Mouse (Mus musculus) small intestine, adult 2 months (tissue): Measurements from ENCODE around the gene Appbp2. TPM values are rescaled to one million over a fixed set of nuclear protein-coding genes. Genes with fewer than 3 reads are reported as not detected.
"Not testable (repeated sequence)": the region's sequence is repeated elsewhere in the genome, so short reads cannot be mapped to it uniquely, and the experiment has no call there.

Source experiments
- H3K27ac ChIP-seq: fragments of 200-500 bp; 2 replicates; pipeline ENCODE4 v1.5.1; 2012; ENCODE audit warnings: low read depth, low read length, control low read depth, inconsistent platforms; ENCODE audit not compliant: insufficient read depth
- H3K27me3 ChIP-seq: fragments of 200-500 bp; 2 replicates; pipeline ENCODE4 v1.6.1; 2012; ENCODE audit warnings: mild to moderate bottlenecking, moderate library complexity, low read length, inconsistent platforms; ENCODE audit not compliant: control insufficient read depth, insufficient read depth
- H3K36me3 ChIP-seq: fragments of 200-500 bp; 2 replicates; pipeline ENCODE4 v1.6.1; 2012; ENCODE audit warnings: mild to moderate bottlenecking, low read length, control low read depth, inconsistent platforms; ENCODE audit not compliant: control insufficient read depth, insufficient read depth
- H3K4me1 ChIP-seq: fragments of 200-500 bp; 2 replicates; pipeline ENCODE4 v1.6.1; 2012; ENCODE audit warnings: low read length, inconsistent platforms, mixed read lengths; ENCODE audit not compliant: control insufficient read depth, insufficient read depth, insufficient read length
- H3K4me3 ChIP-seq: fragments of 200-500 bp; 2 replicates; pipeline ENCODE4 v1.5.1; 2012; ENCODE audit warnings: low read depth, mild to moderate bottlenecking, control low read depth, inconsistent platforms, low read length, moderate library complexity
- CTCF ChIP-seq: fragments of 200-500 bp; IDR thresholded peaks from 2 replicates; pipeline ENCODE4 v1.5.1; 2012; ENCODE audit warnings: low read depth, mild to moderate bottlenecking, control low read depth, inconsistent platforms, low read length, moderate library complexity, mixed read lengths; ENCODE audit not compliant: insufficient replicate concordance, insufficient read length; ENCODE audit errors: extremely low read depth
- POLR2A ChIP-seq: fragments of 200-500 bp; IDR thresholded peaks from 2 replicates; pipeline ENCODE4 v1.6.1; 2012; ENCODE audit warnings: low read depth, mild to moderate bottlenecking, control low read depth, inconsistent platforms, low read length, moderate library complexity
- WGBS: fragments of 180-500 bp; shearing (Covaris S2); methylation state at CpG from one replicate; pipeline ENCODE4 v1.1.7; 2018; 5-methylcytosine and 5-hydroxymethylcytosine counted together
- polyA plus RNA-seq: library from polyadenylated mRNA; depleted of rRNA; stranded (reverse); fragments of >200 nt; gene quantifications from 2 replicates; pipeline ENCODE4 v1.2.3, GENCODE M21; 2012; rRNA removed

Appbp2 gene
- polyA plus RNA-seq, 1 experiment = 4.7 TPM

DNA sequence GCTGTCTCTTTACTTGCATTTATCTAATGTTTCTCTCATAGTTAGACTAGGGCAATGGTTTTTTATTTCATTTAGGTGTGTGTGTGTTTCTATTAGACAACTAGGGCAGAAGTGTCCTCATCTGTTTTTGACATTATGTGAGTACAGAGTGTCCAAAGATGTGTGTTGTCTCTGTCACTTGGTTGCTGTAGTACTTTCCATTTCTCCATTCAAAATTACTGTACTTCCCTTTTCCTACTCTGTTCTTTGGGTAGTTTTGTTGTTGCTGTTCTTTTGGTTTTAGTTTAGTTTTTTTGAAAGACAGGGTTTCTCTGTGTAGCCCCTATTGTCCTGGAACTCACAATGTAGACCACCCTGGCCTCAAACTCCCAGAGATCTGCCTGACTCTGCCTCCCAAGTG is 70.6 kb downstream of the Appbp2 start:
- Histone ChIP-seq H3K4me1 (no peaks in the 10 kb centered on the region), H3K4me3 (no peak overlapping the region), H3K36me3 (no peaks in the 10 kb centered on the region), H3K27ac (no peak overlapping the region), H3K27me3 (peaks cover 3% of the 10 kb centered on the region; the same call in 1 of the 2 replicates)
- no peak for TF ChIP-seq CTCF
- no peak for TF ChIP-seq POLR2A

DNA sequence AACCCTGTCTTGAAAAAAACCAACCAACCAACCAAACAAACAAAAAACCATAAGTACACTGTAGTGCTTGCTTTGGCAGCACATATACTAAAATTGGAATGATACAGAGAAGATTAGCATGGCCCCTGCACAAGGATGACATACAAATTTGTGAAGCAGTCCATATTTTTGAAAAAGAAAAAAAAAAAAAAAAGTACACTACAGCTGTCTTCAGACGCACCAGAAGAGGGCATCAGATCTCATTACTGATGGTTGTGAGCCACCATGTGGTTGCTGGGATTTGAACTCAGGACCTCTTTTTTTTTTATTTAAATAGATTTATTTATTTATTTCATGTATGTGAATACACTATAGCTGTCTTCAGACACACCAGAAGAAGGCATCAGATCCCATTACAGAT is 71.9 kb downstream of the Appbp2 start:
- 58% methylated on average over 1 of the region's 1 CpGs for WGBS
- H3K27ac ChIP-seq, H3K27me3 ChIP-seq, H3K36me3 ChIP-seq, H3K4me3 ChIP-seq, H3K4me1 ChIP-seq: not testable (repeated sequence)

DNA sequence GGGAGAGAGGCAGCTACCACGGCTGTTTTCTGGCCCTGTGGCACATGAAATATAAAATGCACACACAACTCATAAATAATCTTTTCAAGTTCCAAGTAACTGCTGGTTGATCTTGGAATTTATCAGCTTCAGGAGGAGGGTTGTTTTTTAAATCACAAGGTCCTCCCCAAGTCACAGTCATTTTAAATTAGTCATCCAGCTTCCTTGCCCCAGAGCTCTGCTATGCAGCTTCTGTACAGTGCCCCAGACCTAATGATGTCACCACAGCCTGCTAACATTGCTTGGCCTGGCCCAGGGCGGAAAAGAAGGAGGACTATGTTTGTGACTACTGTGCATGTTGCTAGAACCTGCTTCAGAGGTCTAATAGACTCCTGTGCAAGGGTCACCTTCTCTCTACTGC is 77.6 kb downstream of the Appbp2 start:
- Histone ChIP-seq H3K4me1 (no peaks in the 10 kb centered on the region), H3K36me3 (no peaks in the 10 kb centered on the region), H3K4me3 (no peak overlapping the region), H3K27me3 (peaks cover 3% of the 10 kb centered on the region; the same call in 1 of the 2 replicates), H3K27ac (no peak overlapping the region)
- no peak for TF ChIP-seq CTCF
- no peak for TF ChIP-seq POLR2A
- 71% methylated on average over 2 of the region's 2 CpGs for WGBS

DNA sequence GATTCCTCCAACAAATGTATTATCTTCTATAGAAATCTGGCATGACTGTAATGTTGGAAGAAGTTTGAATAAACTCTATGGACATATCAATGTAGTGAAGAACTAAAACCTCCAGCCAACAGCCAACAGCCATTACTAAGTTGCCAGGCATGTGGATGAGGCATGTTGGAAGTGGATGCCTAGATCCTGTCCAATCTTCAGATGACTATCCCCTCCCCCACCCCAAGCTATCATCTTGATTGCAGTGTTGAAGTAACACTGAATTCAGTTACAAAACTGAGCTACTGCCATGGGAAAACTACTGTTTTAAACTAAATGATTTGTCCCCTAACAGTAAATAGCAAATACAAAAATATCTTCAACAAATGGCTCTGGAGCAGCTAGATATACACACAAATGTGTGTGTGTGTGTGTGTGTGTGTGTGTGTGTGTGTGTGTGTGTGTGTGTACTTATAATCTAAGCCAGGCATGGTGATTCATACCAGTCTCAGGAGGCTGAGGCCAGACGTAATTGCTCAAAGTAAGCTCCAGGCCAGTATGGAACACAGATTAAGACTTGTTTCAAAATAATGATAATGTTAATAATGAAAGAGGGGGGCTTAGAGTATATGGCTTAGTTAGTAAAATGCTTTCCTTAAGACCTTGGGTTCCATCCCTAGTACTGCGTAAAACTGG is 82.5 kb downstream of the Appbp2 start:
- Histone ChIP-seq H3K4me1 (no peaks in the 10 kb centered on the region; the same call in 1 of the 2 replicates), H3K4me3 (no peak overlapping the region), H3K27ac (no peak overlapping the region), H3K27me3 (no peaks in the 10 kb centered on the region), H3K36me3 (no peaks in the 10 kb centered on the region)
- TF ChIP-seq POLR2A (no peak), CTCF (no peak)
- WGBS = 81% methylated on average over 2 of the region's 2 CpGs

DNA sequence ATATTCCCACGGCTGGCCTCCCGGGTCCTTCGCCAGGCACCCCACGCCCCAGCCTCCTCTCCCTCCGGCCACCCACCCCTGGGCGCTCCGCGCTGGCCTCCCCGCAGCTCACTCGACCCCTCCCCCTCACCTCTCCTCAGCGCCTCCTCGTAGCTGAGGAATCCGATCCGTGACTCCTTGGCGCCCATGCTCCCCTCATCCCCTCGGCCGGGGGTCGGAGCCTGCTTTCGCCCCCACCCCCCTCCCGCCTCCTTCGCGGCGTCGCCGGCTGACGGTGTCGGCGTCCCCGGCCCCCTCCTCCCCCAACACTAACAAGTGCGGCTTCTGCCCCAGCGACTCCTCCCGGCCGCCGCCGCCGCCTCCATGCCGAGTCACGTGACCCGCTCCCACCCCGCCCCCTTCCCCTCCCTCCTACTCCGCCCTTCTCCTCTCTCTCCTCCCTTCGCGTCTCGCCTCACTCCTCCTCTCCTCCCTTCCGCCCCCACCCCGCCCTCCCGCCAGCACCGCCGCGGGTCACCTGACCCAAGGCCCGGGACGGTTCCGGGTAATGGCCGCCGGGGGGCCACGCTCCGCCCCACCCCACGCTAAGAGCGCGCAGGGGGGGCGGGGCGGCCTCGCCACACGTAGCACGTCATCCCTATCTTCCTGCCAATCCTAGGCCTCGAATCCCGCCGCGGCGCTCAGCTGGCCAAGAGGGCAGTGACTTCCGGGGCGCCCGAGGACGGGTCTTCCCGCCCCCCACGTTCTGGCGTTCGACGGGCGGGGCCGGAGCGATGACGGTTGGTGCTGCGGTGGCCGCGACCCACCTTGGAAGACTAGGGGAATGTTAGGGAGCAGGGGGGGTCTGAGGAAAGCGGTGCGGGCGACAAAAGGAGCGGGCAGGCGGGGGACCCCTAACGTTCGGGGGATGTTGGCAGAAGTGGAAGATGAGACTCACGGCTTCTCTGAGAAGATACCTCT is 95.1 kb downstream of the Appbp2 start, which contains the start of gene Usp32:
Gene Usp32 (minus strand): TSS at position 581 of the 960 bp plus-strand sequence.
- H3K27me3 ChIP-seq = no peaks in the 10 kb centered on the region
- TF ChIP-seq POLR2A = peak; percentile 92
- TF ChIP-seq CTCF = no peak
- H3K36me3 ChIP-seq = no peaks in the 10 kb centered on the region
- peak within 1 kb of the TSS; percentile 96 for H3K4me3 ChIP-seq
- under 1% methylated on average over 78 of the region's 94 CpGs for WGBS
- peak within 1 kb of the TSS; percentile 80 for H3K27ac ChIP-seq
- peaks cover 6% of the 10 kb centered on the region; the same call in 1 of the 2 replicates for H3K4me1 ChIP-seq

DNA sequence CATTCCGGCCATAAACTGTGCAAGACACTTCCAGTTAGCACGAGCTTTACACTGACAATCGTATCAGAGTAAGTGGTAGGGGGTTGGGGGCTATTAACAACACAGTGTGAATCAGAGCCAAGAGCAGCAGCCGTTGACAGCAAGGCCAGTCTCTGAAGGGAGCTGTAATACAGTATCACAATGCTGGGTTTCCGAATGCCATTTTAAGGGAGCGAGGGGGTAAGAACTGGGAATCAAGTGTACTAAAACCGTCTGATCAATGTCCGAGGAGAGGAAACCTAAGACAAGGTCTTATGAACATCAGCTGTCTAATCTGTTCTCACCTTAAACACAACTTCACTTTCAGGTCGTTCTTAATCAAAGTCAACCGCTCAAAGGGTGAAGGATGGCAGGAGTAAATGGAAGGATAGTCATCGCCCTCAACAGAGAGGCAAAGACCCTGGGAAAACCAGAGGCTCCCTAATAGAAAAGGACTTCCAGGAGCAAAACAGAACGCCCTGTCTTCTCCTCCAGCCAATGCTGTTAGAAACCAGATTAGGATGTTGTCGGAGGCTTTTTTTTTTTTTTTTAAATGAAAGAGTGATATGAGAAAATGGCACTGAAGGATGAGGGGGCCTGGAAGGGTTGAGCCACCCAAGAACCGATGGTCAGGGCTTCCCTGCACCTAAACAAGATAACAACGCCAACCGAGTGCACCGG is 96.0 kb downstream of the Appbp2 start:
- Histone ChIP-seq H3K4me1 (peaks cover 6% of the 10 kb centered on the region; the same call in 1 of the 2 replicates), H3K27me3 (no peaks in the 10 kb centered on the region), H3K4me3 (peak overlapping the region; percentile 93), H3K36me3 (no peaks in the 10 kb centered on the region), H3K27ac (no peak overlapping the region)
- TF ChIP-seq CTCF = no peak
- TF ChIP-seq POLR2A = no peak
- WGBS = 4% methylated on average over 17 of the region's 17 CpGs

Other genes starting within 250 kb of the Appbp2 start
- 0.63 and 2.8 TPM in 2 replicates for gene Usp32, start 95.0 kb downstream of the Appbp2 start, polyA plus RNA-seq
- gene 1700125H20Rik, start 64.7 kb downstream of the Appbp2 start, polyA plus RNA-seq = not detected in 2 replicates
- 1.5 and 2.6 TPM in 2 replicates for gene Ppm1d, start 76.1 kb upstream of the Appbp2 start, polyA plus RNA-seq
- gene Bcas3, start 118.0 kb upstream of the Appbp2 start, polyA plus RNA-seq = 13.2 and 32.1 TPM in 2 replicates